29 mouse cellular contexts compared by ENCODE assay signal in genomic region chr3:62452961-62453360, GRCm38 (mm10). TPM values are rescaled to one million over a fixed set of nuclear protein-coding genes. Genes with fewer than 3 reads are reported as not detected.
A peak's percentile ranks its signal among the peaks of the same experiment; 100 is the strongest.
DNase-seq lines count a peak whose midpoint lies in the region; ATAC-seq and TF ChIP-seq lines count a peak whose summit lies in the region.
"Had no signal": no experiment of that assay in that cellular context is flagged by ENCODE, and none has a peak within 500 bp of the region (broad histone marks: within the 10 kb centered on the region; RNA-seq: fewer than 3 reads in every experiment).

No protein-coding gene starts in this region.

- H3K4me1 ChIP-seq in hindbrain, embryonic 13.5 days (replicated peaks) = peaks cover 24% of the 10 kb centered on the region
- peaks cover 24% of the 10 kb centered on the region for H3K4me1 ChIP-seq in hindbrain, embryonic 12.5 days
- peaks cover 6% of the 10 kb centered on the region; the same call in 1 of the 2 replicates for H3K4me1 ChIP-seq in hindbrain, postnatal 0 days (ENCODE audit: insufficient read depth, low read length)

- no peak for ATAC-seq in hindbrain, embryonic 13.5 days (ENCODE audit: low FRiP score)
- ATAC-seq in hindbrain, embryonic 12.5 days (ENCODE audit: low FRiP score) = no peak
- ATAC-seq in hindbrain, postnatal 0 days = no peak
- ATAC-seq: forebrain, embryonic 15.5 days; intestine, embryonic 16.5 days had no signal

- no peaks in the 10 kb centered on the region for H3K9me3 ChIP-seq in hindbrain, embryonic 13.5 days
- no peaks in the 10 kb centered on the region for H3K9me3 ChIP-seq in hindbrain, embryonic 12.5 days (replicated peaks)
- H3K9me3 ChIP-seq in hindbrain, postnatal 0 days (ENCODE audit: low read length) = no peaks in the 10 kb centered on the region
- H3K9me3 ChIP-seq: embryonic facial prominence, embryonic 10.5 days; embryonic facial prominence, embryonic 13.5 days; forebrain, embryonic 12.5 days; forebrain, embryonic 15.5 days; G1E; heart, embryonic 10.5 days; heart, embryonic 13.5 days had no signal

- no peak overlapping the region for H3K4me3 ChIP-seq in hindbrain, embryonic 13.5 days
- H3K4me3 ChIP-seq in hindbrain, embryonic 12.5 days = no peak overlapping the region
- H3K4me3 ChIP-seq in layer of hippocampus, adult 2 months = no peak overlapping the region
- H3K4me3 ChIP-seq in hindbrain, postnatal 0 days (ENCODE audit: low read length) = no peak overlapping the region
- H3K4me3 ChIP-seq: embryonic facial prominence, embryonic 10.5 days; embryonic facial prominence, embryonic 13.5 days; erythroblast, embryonic 14.5 days; forebrain, embryonic 12.5 days; forebrain, embryonic 15.5 days; heart, adult 2 months; heart, embryonic 10.5 days; heart, embryonic 13.5 days had no signal

- no peak overlapping the region for H3K4me2 ChIP-seq in hindbrain, embryonic 13.5 days
- no peak overlapping the region for H3K4me2 ChIP-seq in hindbrain, embryonic 12.5 days (replicated peaks)
- H3K4me2 ChIP-seq in hindbrain, postnatal 0 days (ENCODE audit: low read depth, low read length) = no peak overlapping the region
- H3K4me2 ChIP-seq: embryonic facial prominence, embryonic 13.5 days; forebrain, embryonic 12.5 days; forebrain, embryonic 15.5 days; heart, embryonic 13.5 days had no signal

- WGBS in hindbrain, embryonic 13.5 days = 48% methylated on average over 4 of the region's 4 CpGs
- WGBS in hindbrain, embryonic 12.5 days = 54% methylated on average over 4 of the region's 4 CpGs
- WGBS in hindbrain, postnatal 0 days = 48% methylated on average over 4 of the region's 4 CpGs

- DNase-seq in layer of hippocampus, adult 2 months (ENCODE audit: low spot score in 2 of 2) = no peak
- no peak for DNase-seq in layer of hippocampus, postnatal 25 days (ENCODE audit: extremely low spot score in 1 of 2, low spot score in 1 of 2)
- DNase-seq in R1 (ENCODE audit: low read depth, low spot score) = peak; percentile 82
- DNase-seq in hindbrain, postnatal 0 days (ENCODE audit: low spot score) = no peak
- DNase-seq in testis, postnatal 10 days (ENCODE audit: low spot score) = no peak
- DNase-seq: adrenal gland, postnatal 14 days; B cell, adult 2 months; cerebellum, adult 11 months; cerebellum, adult 2 months; cerebellum, postnatal 10 days; cerebellum, postnatal 36 days; embryo, embryonic 11 days; gastrocnemius, postnatal 25 days; heart, adult 2 months; heart, postnatal 14 days; heart, postnatal 4 days; kidney, adult 2 months had no signal

- H3K9ac ChIP-seq in hindbrain, embryonic 13.5 days = no peak overlapping the region
- H3K9ac ChIP-seq in hindbrain, embryonic 12.5 days = no peak overlapping the region
- H3K9ac ChIP-seq in hindbrain, postnatal 0 days (replicated peaks; ENCODE audit: low read length) = no peak overlapping the region
- H3K9ac ChIP-seq: embryonic facial prominence, embryonic 13.5 days; forebrain, embryonic 12.5 days; forebrain, embryonic 15.5 days; heart, embryonic 13.5 days had no signal

- H3K27ac ChIP-seq in hindbrain, embryonic 13.5 days = 0 out of 2 replicates have a peak overlapping the region, but pooled peaks have one; percentile 75
- H3K27ac ChIP-seq in hindbrain, embryonic 12.5 days = no peak overlapping the region
- H3K27ac ChIP-seq in layer of hippocampus, adult 2 months = peak overlapping the region; percentile 81
- peak overlapping the region; percentile 69; the same call in 1 of the 2 replicates for H3K27ac ChIP-seq in hindbrain, postnatal 0 days
- H3K27ac ChIP-seq: embryonic facial prominence, embryonic 13.5 days; forebrain, embryonic 15.5 days; heart, adult 2 months; heart, embryonic 10.5 days; heart, embryonic 13.5 days had no signal

- TF ChIP-seq CTCF in layer of hippocampus, adult 2 months (conservative IDR thresholded peaks at IDR 0.05) = no peak
- no peak for TF ChIP-seq CTCF in hindbrain, postnatal 0 days (IDR thresholded peaks at IDR 0.05; ENCODE audit: low read depth)

- H3K27me3 ChIP-seq in hindbrain, embryonic 13.5 days = no peaks in the 10 kb centered on the region
- no peaks in the 10 kb centered on the region for H3K27me3 ChIP-seq in hindbrain, embryonic 12.5 days
- no peaks in the 10 kb centered on the region for H3K27me3 ChIP-seq in hindbrain, postnatal 0 days (ENCODE audit: insufficient read depth, low read length)
- H3K27me3 ChIP-seq: CH12.LX; embryonic facial prominence, embryonic 13.5 days; forebrain, embryonic 12.5 days; forebrain, embryonic 15.5 days; heart, embryonic 13.5 days had no signal

- 0 out of 2 replicates have a peak, but pooled peaks cover 4% of the 10 kb centered on the region for H3K36me3 ChIP-seq in hindbrain, embryonic 13.5 days
- H3K36me3 ChIP-seq in hindbrain, embryonic 12.5 days = no peaks in the 10 kb centered on the region
- H3K36me3 ChIP-seq in hindbrain, postnatal 0 days (ENCODE audit: insufficient read depth, low read length) = no peaks in the 10 kb centered on the region
- H3K36me3 ChIP-seq: embryonic facial prominence, embryonic 10.5 days; forebrain, embryonic 12.5 days; forebrain, embryonic 15.5 days; G1E; heart, embryonic 10.5 days had no signal

RNA-seq across cellular contexts. Expression of gene Dhx36, which starts 53.8 kb away (rescaled TPM):
- polyA plus RNA-seq in hindbrain, embryonic 13.5 days (2015; fragmentation: Nextera tagmentation; extraction: Ambion mirVana) = 46.7 and 48.1 TPM in 2 replicates
- 55.7 and 56.4 TPM in 2 replicates for polyA plus RNA-seq in hindbrain, embryonic 12.5 days (2016; fragmentation: Nextera tagmentation; extraction: Ambion mirVana)
- total RNA-seq in layer of hippocampus, adult 2 months (2021) = 10 to 100 TPM; 54.7 to 57.9 TPM
- total RNA-seq in layer of hippocampus, postnatal 25 days (2021) = 10 to 100 TPM; 55.5 to 56.2 TPM
- 47.4 and 47.9 TPM in 2 replicates for total RNA-seq in hindbrain, postnatal 0 days (2014; rRNA removed)
- polyA plus RNA-seq in hindbrain, postnatal 0 days (2015; fragmentation: Nextera tagmentation; extraction: Ambion mirVana) = 29.5 and 32.5 TPM in 2 replicates
